Mouse (Mus musculus) kidney, adult 2 months (tissue): ENCODE measurements at regions not wholly inside any gene's neighbourhood (a gene's known extent, or its start where the extent isn't known, plus 50 kb on each side); places are given as distances from the start of the nearest gene placed in this dataset.

Experiments
- CTCF ChIP-seq: fragments of 200-500 bp; conservative IDR thresholded peaks from 2 replicates; pipeline ENCODE4 v1.5.1; 2011; ENCODE audit warnings: low read depth, mild to moderate bottlenecking, control low read depth, low read length, moderate library complexity, mixed read lengths; ENCODE audit not compliant: insufficient read depth, insufficient read length
- POLR2A ChIP-seq: fragments of 200-500 bp; IDR thresholded peaks from one replicate; pipeline ENCODE4 v1.6.1; 2011; ENCODE audit warnings: low read depth, low read length, control low read depth

- TF ChIP-seq CTCF (no peak), POLR2A (no peak)
Observed at GRCm38 (mm10) chr13:5666235-5667007, 194.9 kb upstream of the Klf6 start.
